Mouse (Mus musculus): Measurements from ENCODE around the gene Slc35f6. TPM values are rescaled to one million over a fixed set of nuclear protein-coding genes. Genes with fewer than 3 reads are reported as not detected.

Gene Slc35f6
- polyA plus RNA-seq, 1 experiment from 2014 or later = 50.2 TPM

DNA sequence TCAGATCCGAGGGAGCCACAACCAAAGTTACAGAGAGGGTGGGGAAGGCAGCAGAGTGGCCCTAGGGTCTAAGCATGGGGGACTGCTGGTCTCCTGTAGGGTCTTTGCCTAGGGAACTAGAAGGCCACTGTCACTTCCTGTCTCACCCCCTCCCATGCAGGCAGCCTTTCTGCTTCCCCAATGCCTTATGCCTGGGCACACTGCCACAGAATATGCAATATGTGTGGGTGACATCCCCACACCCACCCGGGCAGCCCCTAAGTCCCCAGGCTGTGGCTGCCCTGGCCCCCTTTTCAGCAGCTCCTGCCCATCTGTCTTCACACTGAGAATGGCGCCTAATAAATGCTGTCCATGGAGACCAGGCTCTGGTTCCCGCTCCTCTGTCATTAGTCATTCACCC lies 22.8 kb upstream of the Slc35f6 start:
- ATAC-seq = no peak
- WGBS = 57% methylated on average over 4 of the region's 4 CpGs
- no peak overlapping the region for H3K4me2 ChIP-seq (ENCODE audit: low read depth, low read length)
- peaks cover 12% of the 10 kb centered on the region for H3K4me1 ChIP-seq (ENCODE audit: control insufficient read depth, insufficient read depth, low read length)
- H3K27ac ChIP-seq (ENCODE audit: low read length) = no peak overlapping the region
- H3K36me3 ChIP-seq (ENCODE audit: control insufficient read depth, insufficient read depth, low read length) = no peaks in the 10 kb centered on the region
- H3K27me3 ChIP-seq (replicated peaks; ENCODE audit: control insufficient read depth, insufficient read depth, low read length) = peaks cover 6% of the 10 kb centered on the region
- no peaks in the 10 kb centered on the region for H3K9me3 ChIP-seq (ENCODE audit: control insufficient read depth, low read length)
- H3K9ac ChIP-seq (ENCODE audit: low read depth, low read length) = no peak overlapping the region
- no peak overlapping the region for H3K4me3 ChIP-seq (ENCODE audit: low read length)

- Histone ChIP-seq H3K9ac (ENCODE audit: low read depth, low read length) (no peak overlapping the region), H3K27ac (ENCODE audit: low read length) (no peak overlapping the region), H3K36me3 (ENCODE audit: control insufficient read depth, insufficient read depth, low read length) (no peaks in the 10 kb centered on the region), H3K27me3 (replicated peaks; ENCODE audit: control insufficient read depth, insufficient read depth, low read length) (peaks cover 6% of the 10 kb centered on the region), H3K4me3 (ENCODE audit: low read length) (no peak overlapping the region), H3K4me2 (ENCODE audit: low read depth, low read length) (no peak overlapping the region), H3K9me3 (ENCODE audit: control insufficient read depth, low read length) (no peaks in the 10 kb centered on the region), H3K4me1 (ENCODE audit: control insufficient read depth, insufficient read depth, low read length) (peaks cover 12% of the 10 kb centered on the region)
- ATAC-seq = no peak
- WGBS = 59% methylated on average over 3 of the region's 3 CpGs
Observed at GRCm38 (mm10) chr5:30625379-30625778, 22.4 kb upstream of the Slc35f6 start.

GRCm38 (mm10) chr5:30626331-30627105 lies 21.2 kb upstream of the Slc35f6 start:
- H3K4me3 ChIP-seq (ENCODE audit: low read length) = no peak overlapping the region
- peaks cover 6% of the 10 kb centered on the region for H3K27me3 ChIP-seq (replicated peaks; ENCODE audit: control insufficient read depth, insufficient read depth, low read length)
- no peak overlapping the region for H3K27ac ChIP-seq (ENCODE audit: low read length)
- WGBS = 76% methylated on average over 8 of the region's 8 CpGs
- no peaks in the 10 kb centered on the region for H3K36me3 ChIP-seq (ENCODE audit: control insufficient read depth, insufficient read depth, low read length)
- no peaks in the 10 kb centered on the region for H3K9me3 ChIP-seq (ENCODE audit: control insufficient read depth, low read length)
- ATAC-seq = no peak
- H3K9ac ChIP-seq (ENCODE audit: low read depth, low read length) = no peak overlapping the region
- no peak overlapping the region for H3K4me2 ChIP-seq (ENCODE audit: low read depth, low read length)
- H3K4me1 ChIP-seq (ENCODE audit: control insufficient read depth, insufficient read depth, low read length) = peaks cover 12% of the 10 kb centered on the region

GRCm38 (mm10) chr5:30628511-30628910 lies 19.2 kb upstream of the Slc35f6 start:
- ATAC-seq = no peak
- Histone ChIP-seq H3K9me3 (ENCODE audit: control insufficient read depth, low read length) (no peaks in the 10 kb centered on the region), H3K4me2 (ENCODE audit: low read depth, low read length) (no peak overlapping the region), H3K27me3 (replicated peaks; ENCODE audit: control insufficient read depth, insufficient read depth, low read length) (no peaks in the 10 kb centered on the region), H3K9ac (ENCODE audit: low read depth, low read length) (no peak overlapping the region), H3K4me3 (ENCODE audit: low read length) (no peak overlapping the region), H3K36me3 (ENCODE audit: control insufficient read depth, insufficient read depth, low read length) (no peaks in the 10 kb centered on the region), H3K27ac (ENCODE audit: low read length) (no peak overlapping the region), H3K4me1 (ENCODE audit: control insufficient read depth, insufficient read depth, low read length) (no peaks in the 10 kb centered on the region; the same call in 1 of the 2 replicates)
- 86% methylated on average over 3 of the region's 3 CpGs for WGBS

- 81% methylated on average over 6 of the region's 6 CpGs for WGBS
- no peak for ATAC-seq
- H3K27me3 ChIP-seq (replicated peaks; ENCODE audit: control insufficient read depth, insufficient read depth, low read length) = no peaks in the 10 kb centered on the region
Observed at GRCm38 (mm10) chr5:30630401-30630800, 17.3 kb upstream of the Slc35f6 start.

GRCm38 (mm10) chr5:30632134-30632533 lies 15.6 kb upstream of the Slc35f6 start:
- ATAC-seq = no peak
- Histone ChIP-seq H3K9me3 (ENCODE audit: control insufficient read depth, low read length) (no peaks in the 10 kb centered on the region), H3K36me3 (ENCODE audit: control insufficient read depth, insufficient read depth, low read length) (no peaks in the 10 kb centered on the region), H3K4me1 (ENCODE audit: control insufficient read depth, insufficient read depth, low read length) (no peaks in the 10 kb centered on the region), H3K27ac (ENCODE audit: low read length) (no peak overlapping the region), H3K4me3 (ENCODE audit: low read length) (no peak overlapping the region), H3K9ac (ENCODE audit: low read depth, low read length) (no peak overlapping the region), H3K4me2 (ENCODE audit: low read depth, low read length) (no peak overlapping the region), H3K27me3 (replicated peaks; ENCODE audit: control insufficient read depth, insufficient read depth, low read length) (no peaks in the 10 kb centered on the region)
- 58% methylated on average over 1 of the region's 1 CpGs for WGBS

More at GRCm38 (mm10) chr5:30630401-30630800, 17.3 kb upstream of the Slc35f6 start:
- H3K36me3 ChIP-seq (ENCODE audit: control insufficient read depth, insufficient read depth, low read length) = no peaks in the 10 kb centered on the region
- no peaks in the 10 kb centered on the region for H3K9me3 ChIP-seq (ENCODE audit: control insufficient read depth, low read length)
- no peak overlapping the region for H3K27ac ChIP-seq (ENCODE audit: low read length)
- no peak overlapping the region for H3K4me2 ChIP-seq (ENCODE audit: low read depth, low read length)
- H3K4me3 ChIP-seq (ENCODE audit: low read length) = no peak overlapping the region
- no peak overlapping the region for H3K9ac ChIP-seq (ENCODE audit: low read depth, low read length)
- H3K4me1 ChIP-seq (ENCODE audit: control insufficient read depth, insufficient read depth, low read length) = no peaks in the 10 kb centered on the region

DNA sequence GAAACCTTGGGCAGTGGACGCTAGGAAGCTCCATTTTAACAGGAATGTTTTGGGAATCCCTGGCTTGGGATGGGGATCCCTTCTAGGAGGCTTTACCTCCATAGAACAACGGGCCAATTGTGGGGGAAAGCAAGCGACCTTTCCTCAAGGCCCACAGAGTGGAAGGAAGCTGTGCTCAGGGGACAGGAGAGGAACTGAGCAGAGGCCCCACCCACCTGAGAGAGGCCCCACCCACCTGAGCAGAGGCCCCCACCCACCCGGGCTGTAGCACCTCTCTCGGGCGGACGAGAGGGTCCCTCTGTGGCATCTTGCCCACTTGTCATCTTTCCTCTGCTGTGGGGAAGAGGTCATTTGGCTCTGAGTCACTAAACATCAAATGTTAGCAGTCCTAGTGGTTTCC lies 10.7 kb upstream of the Slc35f6 start:
- WGBS = 45% methylated on average over 7 of the region's 7 CpGs
- no peak for ATAC-seq
- no peaks in the 10 kb centered on the region for H3K9me3 ChIP-seq (ENCODE audit: control insufficient read depth, low read length)

DNA sequence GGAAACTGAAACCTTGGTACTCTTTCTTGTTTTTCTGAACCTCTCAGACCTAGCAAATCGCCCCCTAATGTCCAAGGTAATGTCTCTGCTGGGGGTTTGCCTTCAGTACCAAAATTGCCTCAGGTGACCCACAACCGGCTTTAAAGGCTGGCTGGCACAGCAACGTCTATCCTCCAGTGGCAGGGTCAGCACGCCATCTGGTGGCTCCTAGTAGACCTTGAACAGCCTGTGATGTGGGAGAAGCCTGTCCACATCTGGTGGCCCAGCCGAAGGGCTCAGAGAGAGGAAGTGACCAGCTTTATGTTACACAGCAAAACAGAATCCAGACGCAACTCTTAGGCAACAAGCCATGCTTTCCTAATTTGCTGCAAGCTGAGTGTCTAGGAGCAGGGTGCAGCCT lies 9.7 kb upstream of the Slc35f6 start:
- no peaks in the 10 kb centered on the region; the same call in 1 of the 2 replicates for H3K4me1 ChIP-seq (ENCODE audit: control insufficient read depth, insufficient read depth, low read length)
- peak; percentile 73 for ATAC-seq
- no peaks in the 10 kb centered on the region for H3K27me3 ChIP-seq (replicated peaks; ENCODE audit: control insufficient read depth, insufficient read depth, low read length)
- no peak overlapping the region for H3K27ac ChIP-seq (ENCODE audit: low read length)
- WGBS = under 1% methylated on average over 6 of the region's 6 CpGs
- H3K9me3 ChIP-seq (ENCODE audit: control insufficient read depth, low read length) = no peaks in the 10 kb centered on the region
- H3K9ac ChIP-seq (ENCODE audit: low read depth, low read length) = no peak overlapping the region
- no peak overlapping the region for H3K4me3 ChIP-seq (ENCODE audit: low read length)
- no peak overlapping the region for H3K4me2 ChIP-seq (ENCODE audit: low read depth, low read length)
- H3K36me3 ChIP-seq (ENCODE audit: control insufficient read depth, insufficient read depth, low read length) = no peaks in the 10 kb centered on the region

More for the DNA sequence above, 10.7 kb upstream of the Slc35f6 start:
- Histone ChIP-seq H3K36me3 (ENCODE audit: control insufficient read depth, insufficient read depth, low read length) (no peaks in the 10 kb centered on the region), H3K4me1 (ENCODE audit: control insufficient read depth, insufficient read depth, low read length) (no peaks in the 10 kb centered on the region; the same call in 1 of the 2 replicates), H3K4me3 (ENCODE audit: low read length) (no peak overlapping the region), H3K27ac (ENCODE audit: low read length) (no peak overlapping the region), H3K9ac (ENCODE audit: low read depth, low read length) (no peak overlapping the region), H3K27me3 (replicated peaks; ENCODE audit: control insufficient read depth, insufficient read depth, low read length) (no peaks in the 10 kb centered on the region), H3K4me2 (ENCODE audit: low read depth, low read length) (no peak overlapping the region)

DNA sequence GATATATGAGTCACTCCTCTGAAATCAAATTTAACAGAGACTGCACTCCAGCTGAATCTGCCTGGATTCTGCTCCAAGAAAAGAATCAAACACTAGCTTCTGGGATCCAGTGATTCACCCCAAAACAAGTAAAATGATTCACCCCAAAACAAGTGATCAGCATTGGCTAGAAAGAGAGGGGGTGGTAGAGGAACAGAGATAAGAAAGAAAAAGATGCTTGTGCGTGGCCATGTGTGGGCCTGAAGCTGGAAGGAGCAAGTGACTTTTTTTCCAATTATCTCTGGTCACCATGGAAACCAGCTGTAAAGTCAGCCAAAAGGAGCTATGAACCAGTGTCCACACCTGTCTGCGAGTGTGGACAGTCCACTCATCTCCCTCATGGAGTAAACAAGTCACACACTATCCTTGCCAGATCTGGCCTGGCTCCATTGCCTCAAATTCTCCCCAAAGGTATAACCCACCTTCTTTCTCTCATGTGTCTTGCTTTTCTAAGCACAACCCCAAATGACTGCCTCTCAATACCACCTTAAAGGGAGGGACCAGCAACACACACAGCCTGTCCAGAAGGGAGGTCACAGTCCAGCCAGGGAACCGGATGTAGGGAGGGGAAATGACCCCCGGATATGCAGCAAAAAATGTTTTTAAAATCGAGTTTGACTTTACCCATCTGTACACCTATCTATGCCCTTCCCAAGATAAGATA lies 4.1 kb upstream of the Slc35f6 start:
- no peaks in the 10 kb centered on the region for H3K27me3 ChIP-seq (replicated peaks; ENCODE audit: control insufficient read depth, insufficient read depth, low read length)
- H3K9ac ChIP-seq (ENCODE audit: low read depth, low read length) = no peak overlapping the region
- no peaks in the 10 kb centered on the region for H3K36me3 ChIP-seq (ENCODE audit: control insufficient read depth, insufficient read depth, low read length)
- 49% methylated on average over 5 of the region's 5 CpGs for WGBS
- no peak overlapping the region for H3K4me3 ChIP-seq (ENCODE audit: low read length)
- no peaks in the 10 kb centered on the region for H3K9me3 ChIP-seq (ENCODE audit: control insufficient read depth, low read length)
- H3K27ac ChIP-seq (ENCODE audit: low read length) = no peak overlapping the region
- H3K4me2 ChIP-seq (ENCODE audit: low read depth, low read length) = no peak overlapping the region
- peaks cover 6% of the 10 kb centered on the region for H3K4me1 ChIP-seq (ENCODE audit: control insufficient read depth, insufficient read depth, low read length)
- no peak for ATAC-seq
